Mouse (Mus musculus) heart, postnatal 10 days (tissue): ENCODE measurements around the gene Taco1. TPM values are rescaled to one million over a fixed set of nuclear protein-coding genes. Genes with fewer than 3 reads are reported as not detected.
"Not testable (repeated sequence)": the region's sequence is repeated elsewhere in the genome, so short reads cannot be mapped to it uniquely, and the experiment has no call there.

Experiments used
- DNase-seq, 2 experiments: peaks; one replicate each; pipeline ENCODE4 v3.0.0; 2021
- intact Hi-C: fragments of 180-260 bp; cut with DNase I; formaldehyde crosslinking; loops from one replicate; pipeline ENCODE4 v1.15.1; 2025
- total RNA-seq, 2 experiments: library from RNA; stranded (reverse); gene quantifications; 2 replicates each; pipeline ENCODE4 v1.2.3; 2021

Gene Taco1
- total RNA-seq, result 10 to 100 TPM; 49.4 to 50.1 TPM

DNA sequence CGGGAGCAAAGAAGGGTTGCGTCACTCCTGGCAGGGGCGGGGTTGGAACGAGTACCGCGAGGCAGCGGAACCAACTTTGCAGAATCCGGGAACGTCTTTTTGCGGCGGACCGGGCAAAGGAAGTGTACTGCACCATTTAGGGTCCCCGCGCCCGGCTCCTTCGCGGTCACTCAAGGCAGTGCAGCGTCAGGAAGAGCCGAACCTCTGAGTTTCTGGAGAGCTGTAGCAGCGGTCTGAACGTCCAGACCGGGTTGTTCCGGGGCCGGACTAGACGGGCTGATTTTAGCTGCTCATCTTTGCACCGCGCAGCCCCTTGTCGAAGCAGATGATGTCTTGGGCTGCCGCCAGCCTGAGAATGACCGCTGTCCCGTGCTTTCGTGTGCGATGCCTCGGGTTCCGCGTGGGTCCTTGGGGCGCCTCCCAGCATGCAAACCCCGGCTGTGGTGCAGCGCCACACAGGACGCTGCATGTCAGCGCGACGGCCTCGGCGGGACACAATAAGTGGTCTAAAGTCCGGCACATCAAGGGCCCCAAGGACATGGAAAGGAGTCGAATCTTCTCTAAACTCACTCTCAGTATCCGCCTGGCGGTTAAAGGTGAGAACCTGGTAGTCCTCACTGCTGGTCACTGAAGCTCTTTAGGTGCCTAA, at the start of gene Taco1:
Taco1 (plus strand) TSS at position 139 of the 649 bp plus-strand sequence.
- intact Hi-C loops, result no loop called here
- peak; percentile 96 to 97 for DNase-seq

DNA sequence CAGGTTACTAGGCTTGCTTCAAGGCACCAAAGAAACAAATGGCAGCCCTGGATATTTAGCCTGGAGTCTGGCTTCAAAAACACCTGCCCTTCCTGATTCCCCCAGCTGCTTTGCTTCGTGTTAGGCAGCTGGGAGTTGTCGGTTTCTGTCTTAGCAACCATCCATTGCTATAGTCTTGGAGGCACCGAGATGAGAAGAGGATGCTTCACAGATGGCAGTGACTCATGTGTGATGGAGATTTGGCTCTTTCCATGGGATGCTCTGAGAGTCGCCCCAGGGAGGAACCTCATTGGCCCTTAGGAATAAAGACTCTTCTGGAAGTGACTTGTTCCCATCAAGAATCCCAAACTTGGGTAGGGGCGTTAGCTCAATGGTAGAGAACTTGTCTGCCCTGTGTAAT, 49.4 kb upstream of the Taco1 start:
- DNase-seq, result no peak
- intact Hi-C loops, result no loop called here

DNA sequence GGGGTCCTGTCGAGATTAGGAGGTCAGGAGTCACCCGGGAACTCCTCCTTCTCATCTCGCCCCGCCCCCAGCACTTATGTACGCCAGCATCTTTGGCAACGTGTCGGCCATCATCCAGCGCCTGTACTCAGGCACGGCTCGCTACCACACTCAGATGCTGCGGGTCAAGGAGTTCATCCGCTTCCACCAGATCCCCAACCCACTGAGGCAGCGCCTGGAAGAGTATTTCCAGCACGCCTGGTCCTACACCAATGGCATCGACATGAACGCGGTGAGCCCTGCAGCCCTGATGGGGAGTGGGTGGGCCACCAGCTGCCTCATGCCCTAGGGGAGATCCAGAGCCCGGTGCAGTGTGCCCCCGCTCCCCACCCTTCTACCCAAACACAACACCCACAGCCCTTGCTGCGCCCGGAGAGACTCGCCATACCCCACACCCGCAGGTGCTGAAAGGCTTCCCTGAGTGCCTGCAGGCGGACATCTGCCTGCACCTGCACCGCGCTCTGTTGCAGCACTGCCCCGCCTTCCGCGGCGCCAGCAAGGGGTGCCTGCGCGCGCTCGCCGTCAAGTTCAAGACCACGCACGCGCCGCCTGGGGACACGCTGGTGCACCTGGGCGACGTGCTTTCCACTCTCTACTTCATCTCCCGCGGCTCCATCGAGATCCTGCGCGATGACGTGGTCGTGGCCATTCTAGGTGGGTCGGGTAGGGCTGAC, 45.7 kb upstream of the Taco1 start:
- DNase-seq, result no peak
- intact Hi-C loops, result no loop called here

DNA sequence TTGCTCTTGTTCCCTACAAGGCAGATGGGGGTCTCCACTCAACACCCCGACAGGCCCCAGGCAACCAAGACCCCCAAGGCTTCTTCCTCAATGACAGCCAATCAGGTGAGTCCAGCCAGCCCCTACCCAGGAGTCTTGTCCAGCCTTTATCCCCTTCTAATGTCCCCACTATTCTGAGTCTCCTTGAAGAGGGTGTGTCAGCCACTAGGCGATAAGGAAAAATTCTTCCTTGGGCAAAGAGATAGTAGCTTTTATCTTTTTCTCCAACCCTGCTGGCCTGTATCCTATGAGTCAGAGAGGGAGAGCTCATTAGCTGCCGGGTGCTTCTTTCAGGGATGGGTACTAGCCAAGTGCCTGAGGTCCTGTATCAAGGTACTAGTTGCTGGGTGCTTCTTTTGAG, 40.1 kb upstream of the Taco1 start:
- DNase-seq, result no peak
- intact Hi-C loops, result loop anchor here (2.0 kb wide), 2 partner anchors 25 to 99 kb away; no protein-coding TSS in a partner anchor

DNA sequence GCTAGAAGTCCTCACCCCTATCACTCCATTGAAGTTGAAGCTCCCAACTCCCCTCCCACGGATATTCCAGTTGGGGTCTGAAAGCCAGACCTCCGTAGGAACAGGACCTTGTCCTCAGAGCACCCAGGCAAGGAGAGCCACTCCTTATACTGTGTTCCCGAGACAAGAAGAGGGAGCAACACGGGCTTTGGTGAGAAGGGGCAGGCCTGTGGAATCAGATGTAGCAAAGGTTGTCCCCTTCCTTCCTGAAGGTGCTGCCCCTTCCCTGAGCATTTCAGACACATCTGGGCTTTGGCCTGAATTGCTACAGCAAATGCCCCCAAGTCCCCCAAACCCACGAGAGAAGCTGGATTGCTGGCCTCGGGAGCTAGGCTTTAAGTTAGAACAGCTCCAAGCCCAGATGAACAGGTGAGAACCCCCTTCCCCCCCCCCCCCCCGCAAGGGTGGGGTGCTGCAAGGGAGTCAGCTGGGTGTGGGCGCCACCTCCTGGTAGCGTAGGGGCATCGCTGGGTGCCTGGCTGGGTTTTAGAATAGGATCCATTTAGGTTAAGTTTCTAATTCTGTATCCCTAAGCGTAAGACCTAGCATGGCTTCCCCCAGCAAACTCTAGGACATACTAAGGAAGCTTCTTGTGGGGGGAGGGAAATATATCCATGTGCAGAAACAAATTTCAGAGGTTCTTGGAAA, 39.3 kb upstream of the Taco1 start:
- DNase-seq, result peak; percentile 53 to 76
- intact Hi-C loops, result loop anchor here (2.0 kb wide), 2 partner anchors 26 to 100 kb away; no protein-coding TSS in a partner anchor

DNA sequence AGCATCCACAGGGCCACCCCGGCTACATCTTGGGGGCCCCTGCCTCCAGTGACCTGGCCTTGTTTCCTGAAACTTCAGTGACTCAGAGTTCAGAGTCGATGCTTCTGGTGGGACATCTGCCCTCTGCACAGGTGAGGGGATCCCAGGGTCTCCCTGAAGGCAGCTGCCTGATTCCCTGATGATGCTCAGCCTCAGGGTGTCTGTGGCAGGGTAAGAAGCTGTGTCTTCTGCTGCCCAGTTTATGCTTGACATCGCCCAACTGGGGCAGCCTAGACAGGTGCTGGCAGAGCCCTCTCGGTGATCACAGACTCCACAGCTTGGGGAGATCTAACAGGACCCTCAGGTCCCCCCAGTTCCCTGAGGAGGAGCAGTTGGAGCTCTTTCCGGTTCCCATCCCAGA, 38.3 kb upstream of the Taco1 start:
- intact Hi-C loops, result loop anchor here (2.0 kb wide), 2 partner anchors 27 to 101 kb away; no protein-coding TSS in a partner anchor
- DNase-seq, result no peak

DNA sequence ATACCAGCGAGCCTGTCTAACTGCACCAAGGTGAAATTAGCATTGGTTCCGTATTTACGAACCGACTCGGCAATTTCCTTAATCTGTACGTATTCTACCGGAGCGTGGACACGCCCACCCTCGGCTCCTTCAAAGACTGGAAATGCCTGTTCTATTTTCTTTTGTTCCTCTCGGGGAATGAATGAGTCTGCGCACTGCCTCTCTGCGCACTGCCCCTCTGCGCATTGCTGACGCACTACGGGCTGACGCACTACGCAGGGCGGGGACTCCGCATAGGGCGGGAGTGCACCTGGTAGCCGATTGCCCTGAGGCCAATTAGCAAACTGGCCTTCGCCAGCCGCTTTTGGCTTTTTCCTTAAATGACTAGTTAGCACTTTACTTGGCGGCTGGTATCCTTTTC, 33.8 kb upstream of the Taco1 start:
- DNase-seq, intact Hi-C loops: not testable (repeated sequence)

DNA sequence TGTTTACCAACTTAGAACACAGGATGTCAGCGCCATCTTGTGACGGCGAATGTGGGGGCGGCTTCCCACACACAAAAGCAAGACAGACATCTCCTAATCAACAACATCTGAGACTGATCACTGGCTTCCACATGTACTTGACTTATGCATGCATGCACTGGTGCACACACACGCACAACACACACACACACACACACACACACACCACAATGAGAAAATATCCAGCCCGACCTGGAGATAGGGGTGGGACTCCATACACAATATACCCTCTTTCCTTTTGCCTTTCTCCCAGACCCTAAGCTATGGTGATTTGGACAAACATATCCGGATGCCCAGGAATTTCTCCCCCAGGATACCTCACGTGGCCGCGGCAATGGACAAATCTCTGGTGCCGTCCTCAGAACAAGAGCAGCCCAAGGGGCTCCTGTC, 32.4 kb upstream of the Taco1 start:
- intact Hi-C loops, result no loop called here
- peak; percentile 34 to 35 for DNase-seq

DNA sequence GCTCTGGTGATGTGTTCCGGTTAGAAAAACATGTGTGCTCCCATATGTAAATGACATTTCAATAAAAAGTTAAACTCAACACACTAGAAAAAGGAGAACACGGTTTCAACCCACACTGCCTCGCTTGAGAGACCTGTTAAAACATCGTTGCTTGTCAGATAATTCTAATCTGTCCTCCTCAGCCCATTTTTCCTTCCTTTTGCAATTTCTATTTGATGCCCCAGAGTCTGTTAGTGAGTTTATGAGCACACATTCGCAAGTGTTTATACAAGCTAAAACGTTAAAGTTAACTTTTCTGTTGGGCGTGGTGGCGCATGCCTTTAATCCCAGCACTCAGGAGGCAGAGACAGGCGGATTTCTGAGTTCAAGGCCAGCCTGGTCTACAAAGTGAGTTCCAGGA, 30.9 kb upstream of the Taco1 start:
- DNase-seq, result no peak
- intact Hi-C loops, result no loop called here

DNA sequence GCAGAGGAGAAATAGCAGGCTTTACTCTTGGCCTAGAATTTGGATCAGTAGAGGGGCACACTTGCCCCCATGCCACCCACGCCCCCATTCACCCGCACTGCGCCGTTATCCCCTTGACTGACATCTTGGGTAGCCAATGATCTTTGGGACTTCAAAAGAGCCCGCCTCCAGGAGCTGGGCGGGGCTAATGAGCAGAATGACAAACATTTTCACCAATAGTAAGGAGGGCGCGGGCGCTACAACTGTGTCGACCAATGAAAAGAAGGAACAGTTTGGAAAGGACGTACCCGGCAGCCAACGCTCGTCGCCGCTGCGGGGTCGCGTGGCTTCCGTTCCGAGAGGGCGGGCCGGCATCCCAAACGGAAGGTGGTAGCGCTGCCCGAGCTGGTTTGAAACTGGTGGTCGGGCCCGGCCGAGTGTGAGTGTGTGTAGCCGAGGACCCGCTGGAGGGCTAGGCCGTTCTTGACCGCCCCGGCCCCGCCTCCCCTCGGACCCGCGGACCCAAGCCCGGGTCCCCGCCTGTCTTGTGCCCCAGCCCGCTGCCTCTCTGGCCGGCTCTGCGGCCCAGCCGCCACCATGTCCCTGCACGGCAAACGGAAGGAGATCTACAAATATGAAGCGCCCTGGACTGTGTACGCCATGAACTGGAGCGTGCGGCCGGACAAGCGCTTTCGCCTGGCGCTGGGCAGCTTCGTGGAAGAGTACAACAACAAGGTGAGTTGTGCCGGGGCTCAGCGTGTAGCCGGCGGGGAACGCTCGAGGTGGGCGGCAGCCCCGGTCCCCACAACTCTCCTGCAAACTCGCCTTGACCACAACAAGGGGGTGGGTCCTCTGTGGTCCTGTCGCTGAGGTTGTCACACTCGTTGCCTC, 29.1 kb upstream of the Taco1 start, which contains the start of gene Dcaf7:
Dcaf7 (plus strand) TSS at position 325 of the 870 bp plus-strand sequence.
- peak; percentile 98 for DNase-seq
- intact Hi-C loops, result no loop called here

DNA sequence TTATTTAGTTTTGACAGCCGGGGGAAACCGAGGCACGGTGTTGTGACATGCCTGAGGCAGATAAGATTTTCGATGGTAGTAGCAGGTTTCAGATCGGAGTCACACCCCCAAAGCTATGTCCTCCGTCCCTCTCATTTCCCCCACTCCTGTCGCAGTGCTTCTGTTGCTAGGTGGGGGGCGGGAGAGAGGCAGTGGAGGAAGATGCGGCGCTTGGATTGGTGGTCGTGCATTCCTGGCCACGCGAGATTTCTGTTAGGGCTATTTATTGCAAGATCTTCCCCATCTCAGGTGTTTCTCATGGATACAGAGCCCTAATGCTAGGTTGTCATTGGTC, 28.5 kb upstream of the Taco1 start:
- intact Hi-C loops, result no loop called here
- peak; percentile 13 to 43 for DNase-seq

DNA sequence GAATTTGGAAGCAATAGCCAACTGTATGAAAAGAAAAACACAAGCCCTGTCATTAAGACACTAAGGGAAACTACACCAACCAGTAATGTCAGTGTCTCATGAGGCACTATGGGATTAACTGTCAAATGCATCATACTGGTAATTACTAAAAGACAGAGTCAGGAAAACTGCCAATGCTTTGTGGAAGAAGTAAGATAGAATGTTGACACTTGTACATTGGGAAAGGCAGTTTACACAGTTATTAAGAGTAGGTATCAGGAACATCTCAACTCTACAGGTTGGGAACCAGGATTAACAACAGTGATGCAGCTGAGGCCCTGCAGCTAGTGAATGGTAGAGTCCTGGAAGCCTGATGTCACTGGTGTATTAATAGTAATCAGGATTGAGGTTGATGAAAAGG, 21.5 kb upstream of the Taco1 start:
- intact Hi-C loops, result no loop called here
- no peak for DNase-seq

DNA sequence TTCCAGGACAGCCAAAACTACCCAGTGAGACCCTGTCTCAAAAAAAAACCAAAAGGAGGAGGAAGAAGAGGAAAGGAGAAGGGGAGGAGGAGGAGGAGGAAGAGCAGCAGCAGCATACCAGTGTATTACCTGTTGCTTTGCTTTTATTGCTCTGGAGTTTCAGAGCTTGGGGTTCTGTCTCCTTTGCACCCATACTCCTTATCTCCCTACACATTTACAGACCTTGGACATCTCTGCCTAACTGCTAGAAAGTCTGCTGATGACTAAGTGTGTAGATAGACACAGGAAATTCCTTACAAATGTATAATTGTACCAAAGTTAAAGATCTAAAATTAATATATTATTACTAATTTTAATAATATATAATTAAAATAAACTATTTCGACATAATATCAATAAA, 20.6 kb upstream of the Taco1 start:
- no peak for DNase-seq
- intact Hi-C loops, result no loop called here

DNA sequence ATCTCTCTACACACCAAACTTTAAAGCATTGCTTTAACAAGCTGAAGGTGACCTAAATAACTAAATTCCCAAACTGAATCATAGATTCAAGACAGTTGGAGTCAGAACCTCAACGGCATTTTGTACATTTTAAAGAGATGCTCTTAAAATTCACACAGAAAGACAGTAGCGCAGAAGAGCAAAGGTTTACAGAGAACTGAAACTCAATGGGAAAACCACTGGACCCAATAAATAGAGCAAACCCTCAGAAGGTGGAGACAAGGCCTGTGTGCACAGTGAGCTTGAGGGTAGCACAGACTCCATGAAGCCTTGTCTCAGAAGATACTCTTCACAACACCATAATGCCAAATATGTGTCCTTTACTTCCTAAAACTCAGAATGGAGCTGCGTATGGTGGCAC, 20.1 kb upstream of the Taco1 start:
- intact Hi-C loops, result no loop called here
- no peak for DNase-seq

DNA sequence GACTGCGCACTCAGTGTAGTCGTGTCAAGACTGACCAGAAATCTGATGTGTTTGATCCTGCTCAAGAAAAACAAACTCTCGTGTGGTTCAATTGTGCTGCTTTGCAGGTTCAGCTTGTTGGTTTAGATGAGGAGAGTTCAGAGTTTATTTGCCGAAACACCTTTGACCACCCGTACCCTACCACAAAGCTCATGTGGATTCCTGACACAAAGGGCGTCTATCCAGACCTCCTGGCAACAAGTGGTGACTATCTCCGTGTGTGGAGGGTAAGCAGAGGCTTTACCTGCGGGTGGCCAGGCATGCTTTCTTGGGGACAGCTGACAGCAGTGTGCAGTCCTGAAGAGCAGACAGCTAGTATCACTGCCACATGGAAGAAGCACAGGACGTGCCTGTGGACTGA, 19.3 kb upstream of the Taco1 start:
- no peak for DNase-seq
- intact Hi-C loops, result no loop called here

DNA sequence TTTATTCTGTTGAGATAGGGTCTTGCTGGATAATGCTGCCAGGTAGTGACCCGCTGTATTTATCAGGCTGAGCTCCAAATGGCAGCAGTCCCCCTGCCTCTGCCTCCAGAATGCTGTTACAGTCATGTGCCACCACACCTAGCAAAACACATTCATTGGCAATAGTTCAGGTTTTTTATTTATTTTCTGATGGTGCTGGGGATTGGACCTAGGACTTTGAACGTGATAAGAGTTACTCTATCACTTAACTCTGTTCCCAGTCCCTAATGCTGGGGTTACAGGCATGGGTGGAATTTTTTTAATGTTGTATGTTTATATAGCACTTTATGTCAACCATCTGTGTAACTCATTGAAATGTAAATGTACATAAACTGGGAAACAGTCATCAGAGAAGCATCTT, 11.9 kb upstream of the Taco1 start:
- no peak for DNase-seq
- intact Hi-C loops, result no loop called here

DNA sequence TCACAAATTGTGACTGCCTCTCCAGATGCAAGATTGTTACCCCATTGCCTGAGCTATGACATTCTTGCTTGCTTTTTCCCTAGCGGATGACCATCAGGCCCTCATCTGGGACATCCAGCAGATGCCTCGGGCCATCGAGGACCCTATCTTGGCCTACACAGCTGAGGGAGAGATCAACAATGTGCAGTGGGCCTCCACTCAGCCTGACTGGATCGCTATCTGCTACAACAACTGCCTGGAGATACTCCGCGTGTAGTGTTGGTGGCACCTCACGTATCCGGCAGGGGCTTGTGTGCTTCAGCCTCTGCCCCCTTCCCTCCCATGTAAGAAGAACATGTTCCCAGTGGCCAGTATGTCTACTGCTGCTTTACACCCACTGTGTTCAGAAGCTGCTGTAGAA, 11.3 kb upstream of the Taco1 start:
- intact Hi-C loops, result no loop called here
- DNase-seq, result no peak

DNA sequence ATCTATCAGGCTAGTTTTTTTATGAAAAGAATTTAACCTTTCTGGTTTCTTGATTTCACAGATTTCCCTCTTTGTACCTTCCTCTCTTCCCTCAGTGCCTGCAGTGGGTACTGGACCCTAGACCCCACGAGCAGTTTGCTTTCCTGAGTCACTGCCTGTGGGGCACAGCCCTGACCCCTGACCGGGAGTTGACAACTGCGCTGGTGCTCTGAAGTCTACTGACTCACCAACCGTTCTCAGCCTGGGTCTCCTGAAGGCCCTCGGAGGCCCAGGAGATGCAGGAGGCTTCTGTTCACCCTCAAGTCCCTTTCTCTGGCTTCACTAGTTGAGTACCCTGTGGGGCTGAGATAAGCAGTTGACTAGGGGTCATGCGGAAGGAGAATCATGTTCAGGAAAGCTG, 10.5 kb upstream of the Taco1 start:
- no peak for DNase-seq
- intact Hi-C loops, result no loop called here

DNA sequence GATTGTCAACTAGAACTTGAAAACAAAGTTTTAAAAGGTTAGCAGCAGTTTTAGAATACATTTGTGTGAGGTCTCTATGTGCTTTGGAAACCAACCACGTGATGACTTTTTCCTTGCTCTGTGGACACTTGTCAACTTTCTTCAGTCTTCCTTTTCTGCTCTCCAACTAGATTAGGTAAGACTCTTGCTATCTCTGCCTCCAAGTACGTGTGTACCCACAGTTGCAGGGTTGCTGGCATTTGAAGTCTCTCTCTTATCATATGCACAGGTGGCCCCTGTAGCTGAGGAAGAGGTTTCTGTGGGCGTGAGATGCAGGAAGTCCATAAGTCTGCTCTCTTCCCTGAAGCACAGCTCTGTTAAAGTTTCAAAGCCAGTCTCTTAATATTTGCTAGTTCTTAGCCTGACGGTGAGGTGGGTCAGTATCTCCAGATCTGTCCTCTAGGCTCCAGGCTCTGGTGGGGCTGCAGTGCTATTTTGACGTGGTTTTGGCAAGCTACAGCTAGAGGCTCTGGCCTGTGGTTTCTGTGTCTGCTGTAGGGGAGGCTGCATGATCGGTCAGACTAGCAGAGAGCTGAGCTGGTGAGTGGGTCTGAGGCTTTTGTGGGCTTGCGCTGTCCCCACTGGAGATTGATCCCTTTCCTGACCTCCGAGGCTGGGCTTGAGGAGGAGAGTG, 8.9 kb upstream of the Taco1 start:
- DNase-seq, result no peak
- intact Hi-C loops, result no loop called here

DNA sequence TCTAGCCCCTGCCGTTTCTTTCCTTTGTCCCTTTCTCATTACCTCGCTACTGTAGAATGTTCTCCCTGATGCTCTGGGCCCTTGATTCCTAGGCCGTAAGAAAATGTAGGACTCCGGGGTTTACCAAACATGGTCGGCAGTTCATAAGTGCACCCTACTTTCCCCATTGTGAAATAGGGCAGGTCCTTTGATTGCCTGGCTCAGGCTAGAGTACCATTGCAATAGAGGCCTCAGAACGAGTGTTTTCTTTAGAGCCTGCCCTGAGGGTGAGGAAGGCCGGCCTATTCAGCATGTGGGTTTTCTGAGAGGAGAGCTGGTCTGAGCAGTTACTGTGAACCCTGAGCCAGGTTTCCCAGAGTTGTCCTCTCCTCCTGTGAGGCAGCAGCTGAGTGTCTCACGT, 7.8 kb upstream of the Taco1 start:
- intact Hi-C loops, result no loop called here
- DNase-seq, result no peak
